Mouse (Mus musculus) embryo, embryonic 11 days (tissue): ENCODE measurements around the gene Ifrd2.
A peak's percentile ranks its signal among the peaks of the same experiment; 100 is the strongest.
"Not testable (repeated sequence)": the region's sequence is repeated elsewhere in the genome, so short reads cannot be mapped to it uniquely, and the experiment has no call there.

Source experiments
- DNase-seq: peaks from one replicate; pipeline ENCODE4 v3.0.0-alpha.2; 2015

Gene Ifrd2

DNA sequence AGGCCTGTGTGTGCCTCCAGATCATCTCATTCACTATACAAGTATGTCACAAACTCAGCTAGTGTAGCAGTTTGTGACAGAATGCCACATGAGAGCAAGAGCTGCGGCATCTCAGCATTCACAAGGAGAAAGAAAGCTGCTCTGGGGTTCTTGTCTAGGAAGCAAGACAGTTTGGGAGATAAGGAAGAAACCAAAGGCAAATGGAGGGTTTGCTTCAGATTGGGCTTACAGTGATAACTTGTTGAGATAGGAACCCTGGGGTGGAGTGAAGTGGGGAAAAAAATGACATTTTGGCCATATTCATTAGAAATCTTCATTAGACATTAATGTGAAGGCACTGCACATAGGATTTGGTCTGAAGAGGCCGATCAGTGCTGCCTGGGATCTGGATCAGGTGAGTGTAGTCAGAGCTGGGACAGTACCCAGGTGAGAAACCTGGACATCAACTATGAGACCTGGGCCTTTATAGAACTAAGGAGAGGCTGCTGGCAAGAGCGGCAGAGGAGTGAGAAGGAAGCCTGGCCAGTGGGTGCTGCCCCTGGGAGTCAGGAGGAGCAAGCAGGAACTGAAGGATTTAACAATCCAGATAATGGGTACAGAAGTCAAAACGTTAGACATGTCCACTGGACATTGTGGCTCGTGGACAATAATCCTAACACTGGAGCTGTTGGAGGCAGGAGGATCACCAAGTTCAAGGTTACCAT is 34.6 kb upstream of the Ifrd2 start:
- no peak for DNase-seq

DNA sequence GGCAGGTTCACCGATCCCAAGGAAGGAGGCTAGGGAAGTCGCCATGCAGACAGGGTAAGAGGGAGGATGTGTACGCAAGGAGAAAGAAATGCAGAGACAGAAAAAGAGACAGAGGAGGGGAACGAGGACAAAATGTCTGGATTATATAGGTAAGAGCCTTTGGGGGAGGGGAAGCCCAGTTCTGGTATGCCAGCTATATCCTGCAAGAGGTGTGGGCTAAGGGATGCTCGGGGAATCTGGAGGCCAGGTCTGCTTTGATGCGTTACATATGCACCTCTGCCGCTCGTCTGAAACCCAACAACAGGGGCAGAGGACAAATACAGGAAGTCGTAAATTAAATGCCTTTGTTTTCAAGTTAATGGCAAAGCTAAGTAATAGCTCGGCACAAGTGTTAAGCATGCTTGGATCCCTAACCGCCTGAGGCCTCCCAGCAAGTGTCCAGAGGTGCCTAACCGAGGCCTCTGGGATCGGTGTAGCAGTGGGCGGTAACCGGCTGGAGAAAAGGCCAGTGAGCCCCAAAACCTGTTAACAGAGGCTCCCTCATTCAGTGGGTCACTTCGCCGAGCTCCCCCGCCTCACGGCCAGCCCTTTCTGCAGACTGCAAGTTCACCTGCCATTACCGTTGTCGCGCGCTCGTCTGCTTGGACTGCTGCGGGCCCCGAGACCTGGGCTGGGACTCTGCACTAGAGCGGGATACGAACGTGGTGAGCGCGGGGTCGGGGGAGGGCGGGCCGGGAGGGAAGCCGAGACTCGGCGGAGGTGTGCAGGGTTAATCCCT is 33.7 kb upstream of the Ifrd2 start:
- peak; percentile 50 for DNase-seq

DNA sequence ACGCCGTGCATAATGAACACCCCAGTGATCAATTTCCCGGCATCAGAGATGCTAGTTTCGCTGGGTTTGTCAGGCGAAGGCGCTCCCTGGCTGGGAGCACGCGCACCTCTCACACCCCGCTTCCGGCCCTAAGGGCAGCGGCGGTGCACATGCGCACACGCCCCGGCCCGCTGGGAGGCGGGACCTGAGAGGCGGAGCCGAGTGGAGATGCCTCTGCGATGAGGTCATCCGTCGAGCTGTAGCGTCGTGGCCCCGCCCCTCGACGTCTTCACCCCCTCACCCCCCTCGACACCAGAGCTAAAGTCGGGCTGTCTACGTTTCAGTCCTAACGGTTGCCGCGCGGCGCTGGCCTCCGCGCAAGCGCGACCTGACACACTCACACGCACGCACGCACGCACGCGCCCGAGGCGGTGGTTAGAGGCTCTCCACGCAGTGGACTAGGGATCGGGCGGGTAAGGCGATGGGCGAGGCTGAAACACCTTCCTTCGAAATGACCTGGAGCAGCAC is 33.1 kb upstream of the Ifrd2 start:
- peak; percentile 99 for DNase-seq

DNA sequence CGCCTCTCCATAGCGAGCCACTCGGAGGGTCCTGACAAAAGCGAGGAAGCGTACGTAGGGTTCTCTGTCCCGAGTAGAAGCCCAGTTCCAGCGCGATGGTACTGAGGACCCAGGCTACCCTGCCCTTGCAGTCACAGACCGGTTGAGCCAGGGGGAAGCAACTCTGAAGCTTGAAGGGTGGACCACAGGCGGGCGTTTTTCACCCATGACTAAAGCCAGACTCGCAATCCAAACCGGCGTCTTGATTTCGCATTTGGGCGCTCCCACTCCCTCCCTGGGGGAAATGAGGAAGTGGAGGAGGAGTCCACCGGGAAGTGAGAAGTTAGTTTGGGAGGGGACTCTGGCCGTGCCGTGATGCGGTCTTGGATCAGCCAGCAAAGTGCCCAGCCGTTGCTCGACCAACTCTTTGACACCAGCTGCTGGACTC is 32.4 kb upstream of the Ifrd2 start:
- DNase-seq, result peak; percentile 72

DNA sequence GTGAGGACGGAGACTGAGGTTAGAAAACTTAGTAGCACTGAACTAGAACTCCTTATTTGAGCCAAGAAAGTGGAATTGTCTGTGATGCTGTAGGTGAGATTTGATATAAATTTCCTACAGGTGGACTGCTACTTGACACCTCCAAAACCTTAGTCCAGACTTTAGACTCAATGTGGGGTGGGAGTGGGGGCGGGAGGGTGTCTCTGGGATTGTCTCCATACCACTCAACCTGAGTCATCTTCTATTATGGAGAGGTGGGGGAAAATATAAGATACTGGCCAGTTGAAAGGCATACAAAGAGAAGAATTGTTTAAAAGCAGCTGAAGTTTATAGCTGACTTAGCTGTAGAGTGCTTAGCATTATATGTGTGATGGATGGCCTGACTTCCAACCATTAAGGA is 31.7 kb upstream of the Ifrd2 start:
- no peak for DNase-seq

DNA sequence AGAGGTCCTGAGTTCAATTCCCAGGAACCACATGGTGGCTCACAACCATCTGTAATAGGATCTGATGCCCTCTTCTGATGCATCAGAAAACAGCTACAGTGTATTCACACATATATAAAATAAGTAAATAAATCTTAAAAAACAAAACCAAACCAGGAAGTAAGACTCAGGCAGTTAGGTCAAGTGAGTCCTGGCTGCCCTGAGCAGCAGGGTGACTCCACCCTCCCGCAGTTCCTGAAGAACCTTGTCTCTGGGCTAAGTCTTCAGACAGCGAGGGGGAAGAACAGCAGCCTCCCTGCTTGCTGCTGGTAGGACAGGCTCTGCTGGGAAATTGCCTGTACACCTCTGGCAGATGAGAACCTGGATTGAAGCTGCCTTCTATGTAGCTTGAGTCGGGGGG is 31.1 kb upstream of the Ifrd2 start:
- no peak for DNase-seq

DNA sequence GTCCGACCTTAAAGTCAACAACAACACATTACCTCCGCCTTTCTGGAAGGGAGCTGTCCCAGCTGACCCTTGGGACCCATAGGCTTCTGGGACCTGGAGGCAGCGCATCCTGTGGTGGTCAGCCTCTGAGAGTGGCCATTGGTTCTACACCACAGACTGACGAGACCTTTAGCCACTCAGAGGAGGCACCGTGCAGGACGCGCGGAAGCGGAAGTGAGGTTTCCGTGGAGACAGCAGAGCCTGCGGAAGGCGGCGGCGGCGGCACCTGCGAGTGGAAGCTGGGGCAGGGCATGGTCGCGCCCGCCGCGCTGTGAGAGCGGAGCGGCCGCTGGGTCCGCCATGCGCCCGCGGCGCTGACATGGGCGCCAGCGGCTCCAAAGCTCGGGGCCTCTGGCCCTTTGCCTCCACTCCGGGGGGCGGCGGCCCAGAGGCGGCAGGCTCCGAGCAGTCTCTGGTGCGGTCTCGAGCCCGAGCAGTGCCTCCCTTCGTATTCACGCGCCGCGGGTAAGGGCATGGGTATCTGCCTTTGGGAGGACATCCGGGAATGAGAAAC is 24.3 kb upstream of the Ifrd2 start, which contains the start of gene Tusc2:
Gene Tusc2 (plus strand): TSS at position 227 of the 553 bp plus-strand sequence.
- peak; percentile 96 for DNase-seq

DNA sequence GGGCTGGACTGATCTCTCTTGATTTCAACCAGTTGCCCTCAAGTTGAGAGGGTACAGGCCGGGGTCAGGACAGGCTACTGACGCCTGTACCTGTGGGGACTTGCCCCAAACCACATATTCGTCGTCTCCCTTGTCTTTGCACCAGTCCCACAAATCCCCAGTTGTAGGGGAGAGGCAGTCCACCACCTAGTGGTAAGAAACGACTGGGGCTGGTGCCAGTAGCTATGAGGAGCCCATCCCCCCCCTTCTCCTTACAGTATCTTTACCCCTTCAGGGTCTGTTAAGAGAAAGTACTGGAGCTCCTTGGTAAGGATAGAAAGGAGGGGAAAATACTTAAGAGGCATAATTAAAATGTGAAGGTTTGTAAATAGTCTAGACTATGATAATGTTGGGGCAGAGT is 21.9 kb upstream of the Ifrd2 start:
- not testable (repeated sequence) for DNase-seq

DNA sequence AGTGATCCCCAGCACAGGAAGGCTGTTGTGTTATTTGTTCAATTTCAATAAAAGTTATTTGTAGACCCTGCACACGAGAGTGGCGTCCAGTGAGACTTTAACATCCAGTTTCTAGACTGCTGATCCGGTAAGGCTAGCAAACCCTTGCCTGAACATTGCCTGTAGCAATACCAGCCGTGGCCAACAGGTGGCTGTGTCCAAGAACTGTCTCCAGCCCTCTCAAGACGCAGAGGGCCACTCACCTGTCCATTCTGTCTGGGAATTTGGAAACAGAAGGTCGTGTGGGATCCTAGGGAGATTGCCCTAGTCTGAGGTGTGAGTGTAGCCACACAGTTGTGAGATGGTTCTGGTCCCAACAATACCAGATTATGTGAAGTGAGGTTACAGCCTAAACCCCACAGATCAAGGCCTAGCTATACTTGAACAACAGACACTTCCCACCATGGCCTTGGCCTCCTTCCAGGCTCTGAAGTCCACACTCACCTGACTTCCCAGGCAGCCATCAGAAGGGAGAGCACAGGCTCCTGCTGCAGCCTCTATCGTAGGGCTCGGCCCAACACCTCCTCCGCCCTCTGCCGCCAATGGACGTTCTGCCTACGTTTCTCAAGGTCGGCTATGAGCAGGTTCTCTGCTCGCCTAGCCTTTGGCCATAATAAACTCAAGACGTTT is 21.3 kb upstream of the Ifrd2 start:
- peak; percentile 81 for DNase-seq

DNA sequence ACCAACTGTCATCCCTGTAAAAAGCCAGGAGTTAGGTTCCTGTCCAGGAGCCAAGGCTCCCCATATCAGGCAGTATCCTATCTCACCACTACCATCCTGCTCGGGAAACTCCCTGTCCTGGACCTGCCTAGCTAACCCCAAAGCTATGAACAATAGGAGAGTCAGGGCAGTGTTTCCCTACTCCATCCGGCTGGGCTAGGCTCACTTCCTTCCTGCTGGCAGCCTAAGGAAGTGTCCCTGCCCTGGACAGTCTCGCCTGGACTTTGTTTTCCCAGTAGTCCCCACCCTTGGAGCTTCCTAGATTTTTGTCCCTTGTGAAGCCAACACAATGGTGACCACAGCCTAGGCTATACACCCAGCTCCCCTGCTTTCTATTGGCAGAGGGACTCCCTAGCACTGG is 20.6 kb upstream of the Ifrd2 start:
- no peak for DNase-seq

DNA sequence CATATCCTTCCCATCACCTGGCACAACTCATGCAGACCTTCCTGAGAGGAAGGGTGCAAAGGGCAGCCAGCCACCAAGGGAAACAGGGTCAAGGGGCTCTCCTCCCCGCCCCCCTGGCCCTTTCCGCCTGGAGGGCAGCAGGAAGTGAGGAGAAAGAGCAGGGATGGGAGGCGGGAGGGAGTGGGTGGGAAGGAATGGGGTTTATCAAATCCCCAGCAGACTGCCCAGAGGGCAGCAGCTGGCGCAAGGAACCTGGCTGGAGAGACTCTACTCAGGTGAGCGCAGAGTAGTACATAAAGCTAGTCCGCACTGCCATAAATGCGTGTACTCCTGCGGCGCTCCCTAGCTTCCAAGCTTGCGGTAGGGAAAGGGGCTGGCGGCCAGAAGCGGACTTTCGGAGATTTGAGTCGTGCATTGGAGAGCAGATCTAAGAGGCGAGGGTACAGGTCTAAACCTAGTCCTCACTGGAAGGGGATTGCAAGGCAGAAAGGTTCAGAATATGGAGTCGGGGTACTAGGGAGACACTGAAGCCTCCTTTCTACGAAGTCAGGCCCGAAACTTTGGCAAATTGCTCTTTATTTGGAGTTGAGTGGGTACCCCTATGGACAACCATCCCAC is 19.6 kb upstream of the Ifrd2 start, which contains the start of gene Hyal2:
Gene Hyal2 (plus strand): TSS at position 244 of the 618 bp plus-strand sequence.
- DNase-seq, result peak; percentile 30

DNA sequence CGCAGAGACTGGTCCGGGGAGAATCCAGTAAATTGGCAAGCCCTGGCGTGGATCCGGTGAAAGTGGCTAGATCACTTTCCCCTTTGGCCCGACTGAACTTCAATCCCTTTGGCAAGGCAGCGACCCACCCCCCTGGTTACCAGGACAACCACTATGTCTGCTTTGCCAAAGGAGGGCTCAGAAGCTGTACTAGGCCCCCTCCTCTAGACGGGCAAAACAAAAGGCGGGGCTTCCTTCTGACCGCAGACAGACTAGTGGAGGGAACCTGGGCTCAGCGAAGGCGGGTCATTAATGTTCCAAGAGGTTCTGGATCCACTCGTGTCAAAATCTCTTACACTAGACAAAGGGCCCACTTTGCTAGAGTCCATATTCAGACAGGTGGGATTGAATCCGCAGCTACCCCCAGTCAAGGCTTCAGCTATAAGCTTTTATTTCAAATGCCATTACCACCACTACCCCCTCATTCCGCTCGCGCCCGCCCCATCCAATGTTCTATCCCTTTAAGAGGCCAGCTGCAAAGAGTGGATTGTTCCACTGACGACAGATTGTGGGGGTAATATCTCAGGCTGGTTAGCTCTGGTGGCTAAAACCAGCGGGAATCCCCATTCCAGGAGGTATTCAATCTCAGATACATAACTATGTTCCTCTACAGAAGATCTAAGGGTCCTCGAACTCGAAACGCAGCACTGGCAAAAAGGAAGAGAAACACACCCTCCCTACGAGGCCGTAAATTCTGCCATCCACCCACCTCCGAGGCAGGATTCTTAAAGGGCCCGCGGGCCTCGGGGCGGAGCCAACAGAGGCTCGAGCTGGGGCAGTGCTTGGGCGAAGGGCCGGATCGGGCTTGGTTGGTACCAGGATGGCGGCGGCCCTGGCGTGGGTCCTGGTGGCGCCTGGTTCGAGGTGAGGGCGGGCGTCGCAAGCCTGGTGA is 18.8 kb upstream of the Ifrd2 start:
- DNase-seq, result peak; percentile 95

DNA sequence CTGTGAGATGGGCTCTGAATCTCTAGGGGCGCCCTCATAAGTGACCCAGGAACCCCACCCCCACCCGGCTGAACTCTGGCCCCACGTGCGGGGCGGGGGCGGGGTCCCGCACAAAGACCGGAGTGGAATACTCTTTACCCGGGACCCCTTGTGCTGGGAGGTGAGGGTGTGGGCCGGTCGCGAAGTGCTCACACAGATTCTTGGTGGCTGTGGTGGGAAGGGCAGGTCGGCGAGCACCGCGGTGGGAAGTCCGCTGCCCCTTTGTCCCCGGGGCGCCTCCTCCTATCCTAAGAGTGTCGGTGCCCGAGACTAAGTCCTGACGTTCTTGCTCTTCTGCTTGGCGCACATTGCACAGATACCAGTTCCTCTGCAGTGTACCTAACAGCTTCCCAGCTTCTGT is 18.2 kb upstream of the Ifrd2 start:
- DNase-seq, result no peak

DNA sequence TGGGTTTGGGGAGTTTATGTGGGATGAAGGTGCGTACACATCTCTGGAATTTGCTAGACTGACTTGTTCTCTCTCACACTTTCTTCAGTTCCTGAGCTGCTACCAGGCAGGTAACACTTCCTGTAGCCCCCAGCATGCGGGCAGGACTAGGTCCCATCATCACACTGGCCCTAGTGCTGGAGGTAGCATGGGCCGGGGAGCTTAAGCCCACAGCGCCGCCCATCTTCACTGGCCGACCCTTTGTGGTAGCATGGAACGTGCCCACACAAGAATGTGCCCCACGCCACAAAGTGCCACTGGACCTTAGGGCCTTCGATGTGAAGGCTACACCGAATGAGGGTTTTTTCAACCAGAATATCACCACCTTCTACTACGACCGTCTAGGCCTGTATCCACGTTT is 17.4 kb upstream of the Ifrd2 start:
- no peak for DNase-seq

DNA sequence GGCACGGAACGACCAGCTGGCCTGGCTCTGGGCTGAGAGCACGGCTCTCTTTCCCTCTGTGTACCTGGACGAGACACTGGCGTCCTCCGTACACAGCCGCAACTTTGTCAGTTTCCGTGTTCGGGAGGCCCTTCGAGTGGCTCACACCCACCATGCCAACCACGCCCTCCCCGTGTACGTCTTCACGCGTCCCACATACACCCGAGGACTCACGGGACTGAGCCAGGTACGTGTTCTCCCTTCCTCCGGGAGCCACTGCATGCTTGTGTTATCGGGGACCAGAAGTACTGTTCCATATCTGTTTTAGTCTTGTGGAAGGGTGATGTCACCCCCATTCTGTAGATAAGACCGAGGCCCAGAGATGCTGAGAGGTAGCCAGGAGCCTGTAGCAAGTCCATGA is 16.6 kb upstream of the Ifrd2 start:
- DNase-seq, result no peak

DNA sequence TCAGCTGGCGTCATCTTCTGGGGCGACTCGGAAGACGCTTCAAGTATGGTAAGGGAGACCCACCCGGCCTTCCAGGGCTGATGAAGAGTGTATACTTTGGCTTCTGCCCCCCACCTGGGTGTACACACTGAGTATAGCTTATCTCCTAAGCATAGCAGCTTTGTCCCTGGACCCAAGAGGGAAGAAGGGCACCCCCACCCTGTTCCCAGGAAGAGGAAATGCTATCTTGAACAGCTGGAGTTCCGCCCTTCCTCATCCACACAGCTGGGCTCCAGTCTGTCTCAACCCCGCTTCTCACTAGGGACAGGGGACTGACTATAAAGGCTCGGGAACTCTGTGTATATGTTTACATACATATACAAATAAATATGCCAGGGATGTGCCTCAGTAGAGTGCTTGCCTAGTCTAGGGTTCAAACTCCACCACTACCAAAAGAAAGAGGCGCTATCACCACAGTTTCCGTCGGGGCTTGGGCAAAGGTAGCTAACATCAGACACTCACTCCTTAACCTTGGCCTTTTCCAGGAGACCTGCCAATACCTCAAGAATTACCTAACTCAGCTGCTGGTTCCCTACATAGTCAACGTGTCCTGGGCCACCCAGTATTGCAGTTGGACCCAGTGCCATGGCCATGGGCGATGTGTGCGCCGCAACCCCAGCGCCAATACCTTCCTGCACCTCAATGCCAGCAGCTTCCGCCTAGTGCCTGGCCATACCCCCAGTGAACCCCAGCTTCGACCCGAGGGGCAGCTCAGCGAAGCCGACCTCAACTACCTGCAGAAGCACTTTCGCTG is 15.7 kb upstream of the Ifrd2 start:
- no peak for DNase-seq

DNA sequence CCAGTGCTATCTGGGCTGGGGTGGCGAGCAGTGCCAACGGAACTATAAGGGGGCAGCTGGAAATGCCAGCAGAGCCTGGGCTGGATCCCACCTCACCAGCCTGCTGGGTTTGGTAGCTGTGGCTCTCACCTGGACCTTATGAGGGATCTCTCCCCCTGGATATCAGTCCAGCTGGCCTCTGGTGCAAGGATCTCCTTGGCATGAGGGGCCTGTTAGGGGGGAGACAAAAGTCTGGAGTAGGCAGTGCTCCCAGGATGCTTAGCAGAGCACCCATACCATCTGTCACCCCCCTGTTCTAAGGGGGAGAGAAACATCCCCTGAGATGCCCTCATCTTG is 15.1 kb upstream of the Ifrd2 start:
- no peak for DNase-seq

DNA sequence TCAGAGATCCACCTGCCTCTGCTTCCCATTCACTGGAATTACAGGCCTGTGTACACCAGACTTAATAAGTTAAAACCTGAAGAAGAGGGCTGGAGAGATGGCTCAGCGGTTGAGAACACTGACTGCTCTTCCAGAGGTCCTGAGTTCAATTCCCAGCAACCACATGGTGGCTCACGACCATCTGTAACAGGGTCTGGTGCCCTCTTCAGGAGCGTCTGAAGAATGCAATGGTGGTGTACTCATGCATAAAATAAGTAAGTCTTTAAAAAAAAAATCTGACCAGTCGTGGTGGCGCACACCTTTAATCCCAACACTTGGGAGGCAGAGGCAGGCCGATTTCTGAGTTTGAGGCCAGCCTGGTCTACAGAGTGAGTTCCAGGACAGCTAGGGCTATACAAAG is 13.7 kb upstream of the Ifrd2 start:
- DNase-seq, result not testable (repeated sequence)

DNA sequence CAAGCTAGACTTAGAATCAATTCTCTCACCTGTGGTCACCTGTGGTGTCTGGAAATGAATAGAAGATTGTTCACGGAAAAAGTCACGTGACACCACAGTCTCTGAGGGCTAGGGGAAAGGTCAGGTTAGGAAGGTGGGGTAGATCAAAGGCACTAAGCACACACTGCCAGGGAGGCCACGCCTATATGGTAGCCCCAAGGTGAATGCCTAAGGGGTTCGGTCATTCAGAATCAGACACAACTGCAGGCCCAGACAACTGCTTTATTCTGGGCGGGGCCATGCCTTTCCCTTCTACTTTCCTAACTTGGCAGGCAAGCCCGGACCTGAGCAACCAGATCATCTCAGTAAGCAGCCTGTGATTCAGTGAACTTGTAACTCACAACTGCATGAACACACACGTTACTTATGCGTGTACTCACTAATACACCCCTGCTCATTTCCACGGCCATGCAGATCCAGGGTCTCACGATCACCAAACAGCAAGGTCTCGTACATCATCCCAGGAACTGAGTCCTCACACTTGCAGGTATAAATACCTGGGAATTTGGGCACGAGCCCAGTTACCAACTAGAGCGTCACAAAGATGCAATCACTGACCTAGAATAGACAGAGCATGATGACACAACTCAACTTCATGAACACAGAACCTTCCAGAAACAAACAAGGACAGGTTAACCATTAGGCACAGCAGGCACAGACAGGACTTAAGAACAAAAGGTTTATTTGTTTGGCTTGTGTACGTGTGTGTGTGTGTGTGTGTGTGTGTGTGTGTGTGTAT is 11.7 kb upstream of the Ifrd2 start:
- DNase-seq, result no peak
